Mouse (Mus musculus) limb, embryonic 11.5 days (tissue): Measurements from ENCODE around the gene Card6. TPM values are rescaled to one million over a fixed set of nuclear protein-coding genes. Genes with fewer than 3 reads are reported as not detected.

Experiments used
- ATAC-seq: fragments of 200-750 bp; cut with Nextera tagmentation; 2 replicates; pipeline ENCODE4 v1.8.0; 2017; ENCODE audit warnings: low read depth; ENCODE audit not compliant: insufficient number of reproducible peaks, low FRiP score, low TSS enrichment
- DNase-seq: peaks from one replicate; pipeline ENCODE4 v3.0.0-alpha.2; 2015; ENCODE audit warnings: low spot score
- H3K27ac ChIP-seq: fragments of 300-500 bp; sonication (generic); replicated peaks from 2 replicates; pipeline ENCODE4 v1.5.1; 2014; ENCODE audit warnings: low read depth, mild to moderate bottlenecking, low read length
- H3K27me3 ChIP-seq: fragments of 300-500 bp; sonication (generic); 2 replicates; pipeline ENCODE4 v1.6.1; 2014; ENCODE audit warnings: mild to moderate bottlenecking, low read length, mixed read lengths; ENCODE audit not compliant: control insufficient read depth, insufficient read depth
- H3K36me3 ChIP-seq: fragments of 300-500 bp; sonication (generic); 2 replicates; pipeline ENCODE4 v1.6.1; 2014; ENCODE audit warnings: mild to moderate bottlenecking, low read length, moderate library complexity, mixed read lengths; ENCODE audit not compliant: control insufficient read depth, insufficient read depth
- H3K4me1 ChIP-seq: fragments of 300-500 bp; sonication (generic); 2 replicates; pipeline ENCODE4 v1.6.1; 2014; ENCODE audit warnings: low read length, mixed read lengths; ENCODE audit not compliant: control insufficient read depth, insufficient read depth
- H3K4me2 ChIP-seq: fragments of 300-500 bp; sonication (generic); 2 replicates; pipeline ENCODE4 v1.6.1; 2014; ENCODE audit warnings: low read depth, mild to moderate bottlenecking, moderate library complexity; ENCODE audit not compliant: severe bottlenecking
- H3K4me3 ChIP-seq: fragments of 300-500 bp; sonication (generic); 2 replicates; pipeline ENCODE4 v1.5.1; 2014; ENCODE audit warnings: low read depth, low read length
- H3K9ac ChIP-seq: fragments of 300-500 bp; sonication (generic); 2 replicates; pipeline ENCODE4 v1.6.1; 2014; ENCODE audit warnings: mild to moderate bottlenecking, low read length
- H3K9me3 ChIP-seq: fragments of 300-500 bp; sonication (generic); 2 replicates; pipeline ENCODE4 v1.6.1; 2016; ENCODE audit warnings: low read length; ENCODE audit not compliant: control insufficient read depth
- WGBS: fragments of 180-500 bp; shearing (Covaris S2); extraction: QIAGEN DNeasy Blood & Tissue Kit; methylation state at CpG from one replicate; pipeline ENCODE4 v1.1.7; 2014; 5-methylcytosine and 5-hydroxymethylcytosine counted together
- polyA plus RNA-seq: library from polyadenylated mRNA; unstranded; fragments of >200 nt; fragmentation: Nextera tagmentation; extraction: Ambion mirVana; gene quantifications from 2 replicates; pipeline ENCODE4 v1.2.1, GENCODE M21; 2014

Gene Card6
- polyA plus RNA-seq, 1 experiment from 2014 or later = 1.4 TPM

DNA sequence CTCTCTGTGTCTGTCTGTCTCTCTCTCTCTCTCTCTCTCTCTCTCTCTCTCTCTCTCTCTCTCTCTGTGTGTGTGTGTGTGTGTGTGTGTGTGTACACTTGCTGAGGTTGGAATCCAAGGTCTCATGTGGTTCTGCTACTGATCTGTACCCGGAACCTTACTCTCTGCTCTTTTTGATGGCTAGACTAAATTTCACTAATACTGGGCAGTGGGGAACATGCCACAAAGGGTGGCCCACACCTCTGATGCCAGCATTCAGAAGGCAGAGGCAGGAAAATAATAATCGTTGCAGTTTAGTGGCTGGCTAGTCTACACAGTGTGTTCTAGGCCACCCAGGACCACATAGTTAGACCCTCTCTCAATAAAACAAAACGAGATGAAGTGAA lies 309 bp upstream of the Card6 start:
- WGBS = 80% methylated on average over 3 of the region's 3 CpGs
- Histone ChIP-seq H3K4me1 (no peaks in the 10 kb centered on the region), H3K9ac (no peak overlapping the region), H3K27me3 (no peaks in the 10 kb centered on the region), H3K27ac (no peak overlapping the region), H3K36me3 (no peaks in the 10 kb centered on the region), H3K4me3 (no peak overlapping the region), H3K9me3 (no peaks in the 10 kb centered on the region), H3K4me2 (no peak overlapping the region)
- no peak for DNase-seq
- ATAC-seq = no peak

DNA sequence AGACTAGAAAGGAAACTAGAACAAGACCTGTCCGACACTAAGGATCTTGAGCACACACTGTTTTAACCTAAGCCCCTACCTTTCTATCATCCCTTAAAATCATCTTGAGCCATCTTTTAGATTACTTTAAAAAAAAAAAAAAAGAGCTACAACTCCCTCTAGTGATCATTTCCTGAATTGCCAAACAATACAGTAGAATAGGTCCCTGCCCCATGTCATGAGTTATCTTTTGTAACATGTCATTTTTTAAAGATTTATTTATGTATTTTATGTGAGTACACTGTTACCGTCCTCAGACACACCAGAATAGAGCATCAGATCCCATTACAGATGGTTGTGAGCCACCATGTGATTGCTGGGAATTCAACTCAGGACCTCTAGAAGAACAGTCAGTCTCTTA lies 2.0 kb downstream of the Card6 start:
- H3K9me3 ChIP-seq = no peaks in the 10 kb centered on the region
- no peak overlapping the region for H3K27ac ChIP-seq
- no peak for ATAC-seq
- H3K4me2 ChIP-seq = no peak overlapping the region
- DNase-seq = no peak
- no peaks in the 10 kb centered on the region for H3K4me1 ChIP-seq
- no peak overlapping the region for H3K4me3 ChIP-seq
- H3K36me3 ChIP-seq = no peaks in the 10 kb centered on the region
- H3K9ac ChIP-seq = no peak overlapping the region
- no peaks in the 10 kb centered on the region for H3K27me3 ChIP-seq
- 56% methylated on average over 2 of the region's 2 CpGs for WGBS

DNA sequence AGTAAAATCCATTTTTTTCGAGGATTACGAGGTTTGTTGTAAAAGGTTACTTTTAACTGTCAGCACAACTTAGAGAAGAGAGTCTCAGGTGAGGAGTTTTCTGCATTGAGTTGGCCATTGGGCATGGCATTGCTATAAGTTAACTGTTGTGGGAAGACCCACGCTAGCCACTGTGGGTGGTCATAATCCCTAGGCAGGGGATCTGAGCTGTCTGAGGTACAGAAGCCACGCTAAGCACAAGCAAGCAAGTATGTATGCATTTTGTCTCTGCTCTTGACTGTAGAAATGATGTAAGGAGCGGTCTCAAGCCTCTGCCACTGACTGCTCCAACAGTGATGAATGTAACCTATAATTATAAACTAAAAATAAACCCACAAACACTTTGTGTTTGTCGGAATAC lies 2.4 kb downstream of the Card6 start:
- Histone ChIP-seq H3K9me3 (no peaks in the 10 kb centered on the region), H3K27me3 (no peaks in the 10 kb centered on the region), H3K27ac (no peak overlapping the region), H3K9ac (no peak overlapping the region), H3K4me1 (no peaks in the 10 kb centered on the region), H3K4me3 (no peak overlapping the region), H3K36me3 (no peaks in the 10 kb centered on the region), H3K4me2 (no peak overlapping the region)
- no peak for DNase-seq
- 82% methylated on average over 6 of the region's 6 CpGs for WGBS
- ATAC-seq = no peak

- H3K4me1 ChIP-seq = no peaks in the 10 kb centered on the region
- 87% methylated on average over 4 of the region's 4 CpGs for WGBS
- H3K4me3 ChIP-seq = no peak overlapping the region
- no peaks in the 10 kb centered on the region for H3K27me3 ChIP-seq
- ATAC-seq = no peak
- no peaks in the 10 kb centered on the region for H3K36me3 ChIP-seq
- H3K9ac ChIP-seq = no peak overlapping the region
- H3K4me2 ChIP-seq = no peak overlapping the region
- H3K27ac ChIP-seq = no peak overlapping the region
- no peaks in the 10 kb centered on the region for H3K9me3 ChIP-seq
- no peak for DNase-seq
Measured at GRCm38 (mm10) chr15:5102312-5102711, 6.0 kb downstream of the Card6 start.

DNA sequence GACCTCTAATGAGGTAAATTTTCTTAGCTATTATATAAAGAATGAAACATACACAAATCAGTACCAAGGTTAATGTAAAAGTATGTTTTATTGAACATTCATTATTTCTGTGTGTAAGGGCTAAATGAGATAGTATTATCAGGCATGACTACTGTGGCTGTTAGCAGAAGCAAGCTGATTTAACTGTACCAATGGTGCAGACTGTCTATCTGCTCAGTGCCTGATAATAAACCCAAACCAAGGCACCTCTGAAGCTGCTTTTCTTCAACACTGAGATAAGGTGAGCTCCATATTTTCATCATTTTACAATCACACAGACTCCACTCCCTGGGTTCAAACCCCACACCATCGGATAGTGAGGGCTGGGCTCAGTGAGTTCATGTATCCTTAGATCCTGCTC lies 11.0 kb downstream of the Card6 start:
- DNase-seq = no peak
- no peaks in the 10 kb centered on the region for H3K27me3 ChIP-seq
- WGBS = 87% methylated on average over 1 of the region's 1 CpGs
- H3K9me3 ChIP-seq = no peaks in the 10 kb centered on the region
- H3K36me3 ChIP-seq = no peaks in the 10 kb centered on the region
- no peak for ATAC-seq
- no peaks in the 10 kb centered on the region for H3K4me1 ChIP-seq
- no peak overlapping the region for H3K9ac ChIP-seq
- no peak overlapping the region for H3K4me2 ChIP-seq
- no peak overlapping the region for H3K27ac ChIP-seq
- H3K4me3 ChIP-seq = no peak overlapping the region

DNA sequence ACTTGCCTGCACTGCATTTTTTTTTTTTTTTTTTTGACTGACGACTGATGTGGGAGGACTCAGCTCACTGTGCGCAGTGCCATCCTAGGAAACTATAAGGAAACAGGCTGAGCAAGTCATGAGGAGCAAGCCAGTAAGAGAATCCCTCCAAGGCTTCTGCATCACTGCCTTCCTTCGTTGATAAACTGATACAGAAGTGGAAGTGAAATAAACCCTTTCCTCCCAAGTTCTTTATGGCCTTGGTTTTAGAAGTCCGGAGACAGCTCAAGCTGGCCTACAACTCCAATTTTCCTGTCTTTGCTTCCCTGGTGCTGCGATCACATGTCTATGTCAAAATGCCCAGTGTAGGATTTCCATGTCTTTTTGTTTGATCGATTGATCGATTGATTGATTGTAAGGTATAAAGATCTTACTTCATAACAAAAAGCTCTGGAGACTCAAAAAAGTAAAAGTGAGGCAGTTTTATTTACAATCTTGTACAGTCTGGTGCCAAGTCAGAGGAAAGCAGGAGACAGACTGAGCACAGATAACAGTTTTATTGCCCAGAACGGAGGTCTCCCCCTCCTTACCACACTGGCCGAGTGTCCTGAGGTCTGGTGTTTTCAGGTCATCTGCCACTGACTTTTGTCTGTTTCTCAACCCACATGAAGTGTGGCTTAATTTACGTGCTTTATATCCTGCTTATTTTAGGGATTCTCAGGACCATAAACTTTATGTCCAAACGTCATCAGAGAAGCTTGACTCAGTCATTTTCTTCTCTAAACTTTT lies 12.6 kb downstream of the Card6 start:
- no peak overlapping the region for H3K27ac ChIP-seq
- H3K27me3 ChIP-seq = no peaks in the 10 kb centered on the region
- no peak overlapping the region for H3K9ac ChIP-seq
- DNase-seq (no peak), ATAC-seq (no peak)
- H3K36me3 ChIP-seq = no peaks in the 10 kb centered on the region
- no peaks in the 10 kb centered on the region for H3K4me1 ChIP-seq
- H3K9me3 ChIP-seq = no peaks in the 10 kb centered on the region
- no peak overlapping the region for H3K4me2 ChIP-seq
- no peak overlapping the region for H3K4me3 ChIP-seq
- WGBS = 77% methylated on average over 11 of the region's 11 CpGs

GRCm38 (mm10) chr15:5090131-5090530 lies 18.2 kb downstream of the Card6 start:
- DNase-seq (no peak), ATAC-seq (no peak)
- Histone ChIP-seq H3K4me1 (no peaks in the 10 kb centered on the region), H3K36me3 (no peaks in the 10 kb centered on the region), H3K4me3 (no peak overlapping the region), H3K9me3 (no peaks in the 10 kb centered on the region), H3K27ac (no peak overlapping the region), H3K27me3 (no peaks in the 10 kb centered on the region), H3K9ac (no peak overlapping the region), H3K4me2 (no peak overlapping the region)
- WGBS = 92% methylated on average over 10 of the region's 10 CpGs

DNA sequence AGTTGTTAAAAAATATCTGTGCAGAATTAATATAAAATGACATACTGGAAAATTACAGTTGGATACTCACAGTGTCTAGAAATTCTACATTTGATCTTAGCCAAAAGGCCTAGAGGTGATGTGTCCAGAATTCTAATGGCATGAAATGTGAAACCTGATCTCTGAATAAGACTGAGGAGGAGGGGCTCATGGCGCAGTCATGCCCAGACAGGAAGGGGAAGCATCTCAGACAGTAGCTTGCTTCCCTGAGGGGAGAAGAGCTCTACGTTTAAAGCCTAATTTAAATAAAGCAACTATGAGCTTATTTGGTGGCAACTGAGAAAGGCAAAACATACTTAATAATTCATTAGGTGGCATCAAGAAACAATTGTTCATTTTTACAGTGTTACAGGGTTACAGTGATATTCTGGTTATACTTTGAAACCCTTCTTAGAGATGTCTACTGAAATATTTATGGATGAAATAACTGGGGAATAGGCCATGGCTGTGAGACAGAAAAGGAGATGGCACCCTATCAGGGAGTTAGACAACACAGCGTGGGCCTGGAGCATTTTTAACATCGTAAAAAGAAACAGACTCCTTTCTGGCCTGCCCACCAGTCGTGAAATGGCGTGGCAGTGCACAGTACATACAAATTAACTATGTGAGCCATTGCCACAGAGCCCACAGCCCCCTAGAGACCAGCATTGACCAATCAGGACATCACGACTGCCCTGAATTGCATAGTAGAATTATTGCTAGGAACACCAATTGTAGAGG lies 19.3 kb downstream of the Card6 start:
- no peaks in the 10 kb centered on the region for H3K27me3 ChIP-seq
- H3K36me3 ChIP-seq = no peaks in the 10 kb centered on the region
- H3K27ac ChIP-seq = no peak overlapping the region
- no peak for DNase-seq
- no peaks in the 10 kb centered on the region for H3K4me1 ChIP-seq
- no peak overlapping the region for H3K4me2 ChIP-seq
- 52% methylated on average over 7 of the region's 7 CpGs for WGBS
- ATAC-seq = no peak
- H3K9me3 ChIP-seq = no peaks in the 10 kb centered on the region
- H3K4me3 ChIP-seq = no peak overlapping the region
- no peak overlapping the region for H3K9ac ChIP-seq
